Mouse (Mus musculus) liver, embryonic 13.5 days (tissue): ENCODE results near the gene AI467606. TPM values are rescaled to one million over a fixed set of nuclear protein-coding genes. Genes with fewer than 3 reads are reported as not detected.
A peak's percentile ranks its signal among the peaks of the same experiment; 100 is the strongest.
"Not testable (repeated sequence)": the region's sequence is repeated elsewhere in the genome, so short reads cannot be mapped to it uniquely, and the experiment has no call there.

Experiments
- ATAC-seq: fragments of 200-750 bp; cut with Nextera tagmentation; 2 replicates; pipeline ENCODE4 v1.8.0; 2017; ENCODE audit warnings: low read depth, mild to moderate bottlenecking, moderate number of reproducible peaks, moderate library complexity
- DNase-seq: peaks from one replicate; pipeline ENCODE4 v3.0.0; 2022
- H3K27ac ChIP-seq: fragments of 300-500 bp; sonication (generic); 2 replicates; pipeline ENCODE4 v1.5.1; 2015; ENCODE audit warnings: moderate library complexity, mild to moderate bottlenecking, inconsistent platforms
- H3K27me3 ChIP-seq: fragments of 300-500 bp; sonication (generic); 2 replicates; pipeline ENCODE4 v1.6.1; 2015; ENCODE audit warnings: mild to moderate bottlenecking, inconsistent platforms
- H3K36me3 ChIP-seq: fragments of 300-500 bp; sonication (generic); 2 replicates; pipeline ENCODE4 v1.6.1; 2015; ENCODE audit warnings: mild to moderate bottlenecking, inconsistent platforms
- H3K4me1 ChIP-seq: fragments of 300-500 bp; sonication (generic); replicated peaks from 2 replicates; pipeline ENCODE4 v1.6.1; 2015; ENCODE audit warnings: inconsistent platforms
- H3K4me2 ChIP-seq: fragments of 300-500 bp; sonication (generic); 2 replicates; pipeline ENCODE4 v1.6.1; 2015; ENCODE audit warnings: inconsistent platforms, mild to moderate bottlenecking, moderate library complexity
- H3K4me3 ChIP-seq: fragments of 300-500 bp; sonication (generic); replicated peaks from 2 replicates; pipeline ENCODE4 v1.5.1; 2015; ENCODE audit warnings: mild to moderate bottlenecking, inconsistent platforms
- H3K9ac ChIP-seq: fragments of 300-500 bp; sonication (generic); 2 replicates; pipeline ENCODE4 v1.6.1; 2015; ENCODE audit warnings: mild to moderate bottlenecking, inconsistent platforms
- H3K9me3 ChIP-seq: fragments of 300-500 bp; sonication (generic); replicated peaks from 2 replicates; pipeline ENCODE4 v1.6.1; 2016; ENCODE audit warnings: inconsistent platforms
- WGBS: fragments of 180-500 bp; shearing (Covaris S2); methylation state at CpG from one replicate; pipeline ENCODE4 v1.1.7; 2015; ENCODE audit not compliant: insufficient replicate concordance; 5-methylcytosine and 5-hydroxymethylcytosine counted together
- polyA plus RNA-seq: library from polyadenylated mRNA; unstranded; fragments of >200 nt; fragmentation: Nextera tagmentation; extraction: Ambion mirVana; gene quantifications from 2 replicates; pipeline ENCODE4 v1.2.1, GENCODE M21; 2015

AI467606 gene
- polyA plus RNA-seq, 1 experiment from 2014 or later: 7.0 TPM

DNA sequence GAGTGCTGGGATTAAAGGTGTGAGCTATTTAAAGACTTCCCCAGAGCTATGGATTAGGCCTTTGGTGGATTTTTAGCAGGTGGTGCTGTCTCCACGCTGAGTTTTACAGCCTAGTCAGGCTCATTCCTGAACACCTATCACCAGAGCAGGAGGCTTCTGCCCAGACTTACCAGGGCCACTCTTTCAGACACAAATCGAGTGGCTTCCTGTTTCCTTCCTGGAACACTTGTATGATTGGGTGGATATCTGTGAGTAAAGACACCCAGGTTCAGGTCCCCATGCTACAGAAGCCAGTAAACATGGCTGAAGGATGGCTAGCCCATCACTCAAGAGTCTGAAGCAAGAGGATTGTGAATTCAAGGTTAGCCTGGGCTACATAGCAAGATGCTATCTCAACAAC lies 8.2 kb upstream of the AI467606 start:
- no peaks in the 10 kb centered on the region for H3K27me3 ChIP-seq
- H3K27ac ChIP-seq: no peak overlapping the region
- H3K36me3 ChIP-seq: no peaks in the 10 kb centered on the region
- no peak overlapping the region for H3K9ac ChIP-seq
- peaks cover 56% of the 10 kb centered on the region for H3K4me1 ChIP-seq
- ATAC-seq (no peak), DNase-seq (no peak)
- no peaks in the 10 kb centered on the region for H3K9me3 ChIP-seq
- H3K4me2 ChIP-seq: no peak overlapping the region
- 26% methylated on average over 2 of the region's 2 CpGs for WGBS
- H3K4me3 ChIP-seq: no peak overlapping the region

DNA sequence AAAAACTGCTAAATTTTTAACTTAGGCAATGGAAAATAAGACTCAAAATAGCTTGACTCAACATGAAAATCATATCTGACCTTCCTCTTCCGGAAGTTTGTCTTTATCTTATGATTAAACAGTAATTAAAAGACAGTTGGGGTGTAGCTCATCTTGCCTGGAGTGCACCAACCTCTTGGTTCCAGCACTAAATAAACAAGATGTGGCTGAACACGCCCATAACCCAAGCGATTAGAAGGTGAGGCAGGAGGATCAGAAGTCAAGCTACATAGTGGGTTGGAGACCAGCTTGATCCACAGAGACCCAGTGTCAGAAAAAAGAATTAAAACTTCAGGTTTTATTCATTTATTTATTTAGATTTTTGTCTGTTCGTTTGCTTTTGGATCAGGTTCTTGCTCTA lies 7.5 kb upstream of the AI467606 start:
- WGBS: 40% methylated on average over 4 of the region's 4 CpGs
- Histone ChIP-seq H3K36me3 (no peaks in the 10 kb centered on the region), H3K9ac (no peak overlapping the region), H3K27me3 (no peaks in the 10 kb centered on the region), H3K9me3 (no peaks in the 10 kb centered on the region), H3K4me3 (no peak overlapping the region), H3K27ac (no peak overlapping the region), H3K4me1 (peaks cover 61% of the 10 kb centered on the region), H3K4me2 (no peak overlapping the region)
- DNase-seq (no peak), ATAC-seq (0 out of 2 replicates have a peak, but pooled peaks have one; percentile 41)

DNA sequence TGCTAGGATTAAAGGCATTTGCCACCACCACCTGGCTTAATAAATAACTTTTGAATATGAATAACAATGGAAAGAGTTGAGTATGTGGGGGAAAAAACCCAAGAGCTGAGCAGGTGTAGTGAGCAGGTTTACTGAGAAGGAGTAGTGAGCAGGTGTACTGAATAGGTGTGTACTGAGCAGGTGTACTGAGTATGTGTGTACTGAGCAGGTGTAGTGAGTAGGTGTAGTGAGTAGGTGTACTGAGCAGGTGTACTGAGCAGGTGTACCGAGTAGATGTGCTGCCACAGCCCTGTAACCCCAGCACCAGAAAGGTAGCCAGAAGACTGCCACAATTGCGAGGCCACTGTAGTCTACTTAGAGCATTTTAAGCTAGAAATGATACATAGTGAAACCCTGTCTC lies 6.4 kb upstream of the AI467606 start:
- no peak overlapping the region for H3K9ac ChIP-seq
- peaks cover 72% of the 10 kb centered on the region for H3K4me1 ChIP-seq
- H3K27ac ChIP-seq: peak overlapping the region; percentile 43; the same call in 1 of the 2 replicates
- no peaks in the 10 kb centered on the region for H3K36me3 ChIP-seq
- WGBS: 75% methylated on average over 2 of the region's 2 CpGs
- ATAC-seq: no peak
- no peak overlapping the region for H3K4me3 ChIP-seq
- no peaks in the 10 kb centered on the region for H3K9me3 ChIP-seq
- H3K27me3 ChIP-seq: no peaks in the 10 kb centered on the region
- no peak for DNase-seq
- no peak overlapping the region for H3K4me2 ChIP-seq

DNA sequence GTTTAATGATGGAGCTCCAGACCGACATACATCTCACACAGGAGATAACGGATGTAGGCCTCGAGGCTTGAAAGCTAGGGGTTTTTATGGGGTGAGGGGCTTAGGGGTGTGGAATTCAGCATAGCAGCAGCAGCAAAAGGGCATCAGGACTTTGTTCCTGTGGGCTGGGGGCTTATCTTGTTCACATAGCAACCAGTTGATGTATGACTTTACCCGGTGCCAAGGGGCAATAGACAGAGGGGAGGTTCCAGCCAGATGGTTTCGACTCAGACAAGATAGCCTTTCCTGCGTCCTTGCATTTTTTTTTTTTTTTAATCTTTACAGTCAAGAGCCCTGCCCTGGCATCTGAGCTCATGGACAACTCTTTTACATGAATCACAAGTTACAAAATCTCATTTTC lies 5.4 kb upstream of the AI467606 start:
- ATAC-seq: peak; percentile 57
- not testable (repeated sequence) for H3K36me3 ChIP-seq, H3K9me3 ChIP-seq

DNA sequence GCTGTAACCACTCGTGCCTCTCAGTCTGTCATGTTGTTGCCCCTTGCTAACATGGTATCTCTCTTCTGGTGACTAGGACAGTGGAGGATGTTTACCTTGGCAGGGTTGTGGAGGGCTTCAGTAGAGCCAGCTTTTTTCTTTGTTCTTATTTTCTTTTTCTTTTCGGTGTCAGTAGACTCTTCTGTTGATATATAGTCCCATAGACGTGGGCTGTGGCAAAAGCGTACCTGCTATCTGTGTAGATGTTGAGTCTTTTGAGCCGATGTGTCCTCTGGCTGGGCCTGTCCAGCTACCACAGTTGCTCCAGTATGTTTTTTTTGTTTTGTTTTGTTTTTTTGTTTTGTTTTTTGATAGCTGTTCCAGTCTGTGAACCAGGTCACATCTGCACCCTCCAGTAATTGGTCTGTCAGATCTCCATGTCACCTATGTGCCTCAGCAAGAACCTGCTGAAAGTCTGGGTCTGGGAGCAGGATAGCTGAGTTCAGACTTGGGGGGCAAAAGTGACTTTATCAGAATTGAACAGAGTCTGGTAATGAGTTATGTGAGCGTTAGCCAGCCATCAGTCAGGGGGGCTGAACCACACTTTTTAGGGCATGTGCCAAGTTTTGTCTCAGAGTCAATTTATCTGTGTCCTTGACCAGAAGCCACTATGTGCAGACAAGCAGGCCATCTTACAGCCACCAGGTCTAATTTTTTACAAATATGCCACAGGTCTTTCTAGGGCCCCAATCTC lies 3.7 kb upstream of the AI467606 start, which contains the start of gene Zg16:
TSS of gene Zg16 (minus strand) at position 51 of the 733 bp plus-strand sequence.
- H3K4me2 ChIP-seq, ATAC-seq, H3K36me3 ChIP-seq, DNase-seq, H3K9me3 ChIP-seq, H3K27me3 ChIP-seq, H3K9ac ChIP-seq, H3K4me3 ChIP-seq: not testable (repeated sequence)
- WGBS: 53% methylated on average over 6 of the region's 6 CpGs
- H3K27ac ChIP-seq: peak within 1 kb of the TSS; percentile 82
- H3K4me1 ChIP-seq: peaks cover 92% of the 10 kb centered on the region

More for the DNA sequence above, 5.4 kb upstream of the AI467606 start:
- not testable (repeated sequence) for H3K4me2 ChIP-seq, H3K27me3 ChIP-seq, H3K4me3 ChIP-seq
- 0 out of 2 replicates have a peak overlapping the region, but pooled peaks have one; percentile 29 for H3K9ac ChIP-seq
- DNase-seq: peak; percentile 54
- H3K4me1 ChIP-seq: peaks cover 82% of the 10 kb centered on the region
- H3K27ac ChIP-seq: peak overlapping the region; percentile 82
- 27% methylated on average over 6 of the region's 6 CpGs for WGBS

DNA sequence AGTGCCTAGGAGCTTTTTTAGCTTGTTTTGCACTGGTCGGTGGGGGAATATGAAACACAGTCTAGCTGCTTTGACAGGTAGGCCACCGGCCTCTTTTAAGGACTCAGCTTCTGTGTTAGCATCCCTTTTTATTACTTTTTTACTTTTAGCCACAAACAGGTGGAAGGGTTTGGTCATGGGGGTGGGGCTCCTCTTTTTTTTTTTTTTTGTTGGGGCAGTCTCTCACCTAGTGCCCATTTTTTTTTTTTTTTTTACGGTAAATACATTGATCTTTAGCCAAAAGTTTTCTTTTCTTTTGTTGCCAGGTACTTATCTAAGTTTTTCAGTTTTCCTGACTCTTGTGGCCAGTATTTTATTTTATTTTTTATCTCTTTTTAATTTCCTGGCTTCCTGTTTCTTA lies 3.1 kb upstream of the AI467606 start:
- Histone ChIP-seq H3K27ac (peak overlapping the region; percentile 82), H3K4me2 (no peak overlapping the region), H3K9me3 (no peaks in the 10 kb centered on the region), H3K36me3 (peaks cover 11% of the 10 kb centered on the region), H3K4me1 (peaks cover 94% of the 10 kb centered on the region), H3K27me3 (no peaks in the 10 kb centered on the region), H3K9ac (no peak overlapping the region), H3K4me3 (no peak overlapping the region)
- no peak for DNase-seq
- 42% methylated on average over 3 of the region's 3 CpGs for WGBS
- no peak for ATAC-seq

DNA sequence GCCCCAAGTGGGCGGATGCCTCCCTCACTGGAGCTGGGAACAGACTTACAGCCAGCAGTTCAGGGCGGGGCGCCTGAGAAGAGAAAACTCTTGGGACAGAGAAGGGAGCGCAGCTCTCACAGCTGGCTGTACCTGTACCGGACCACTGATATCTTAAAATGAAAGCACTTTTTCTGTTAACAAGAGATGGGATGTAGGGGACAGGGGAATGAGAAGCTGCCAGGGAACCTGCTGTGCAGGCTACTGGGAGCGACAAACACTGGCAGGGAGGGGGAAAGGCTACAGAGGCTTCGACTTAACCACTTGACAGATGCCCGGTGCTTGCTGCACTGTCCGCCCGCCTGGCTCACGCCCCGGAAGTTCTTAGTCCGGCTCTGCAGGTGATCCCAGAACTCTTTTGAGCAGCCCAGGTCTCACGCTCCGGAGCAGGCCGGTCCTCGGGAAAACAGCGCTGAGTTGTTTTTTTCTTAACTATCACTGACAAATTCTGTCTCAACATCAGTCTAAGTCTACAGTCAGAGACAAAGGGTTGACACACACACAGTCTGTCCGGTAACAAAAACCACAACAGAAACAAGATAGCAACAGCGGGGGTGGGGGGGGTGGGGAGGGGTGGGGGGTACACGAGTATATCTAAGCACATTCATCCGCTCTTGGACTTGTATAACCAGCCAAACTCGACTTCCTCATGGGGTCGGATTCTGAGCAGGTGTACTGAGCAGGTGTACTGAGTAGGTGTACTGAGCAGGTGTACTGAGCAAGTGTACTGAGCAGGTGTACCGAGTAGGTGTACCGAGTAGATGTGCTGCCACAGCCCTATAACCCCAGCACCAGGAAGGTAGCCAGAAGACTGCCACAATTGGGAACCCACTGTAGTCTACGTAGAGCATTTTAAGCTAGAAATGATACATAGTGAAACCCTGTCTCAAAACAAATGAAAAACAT lies 2.0 kb upstream of the AI467606 start:
- WGBS: 8% methylated on average over 27 of the region's 27 CpGs
- Histone ChIP-seq H3K27ac (peak overlapping the region; percentile 93), H3K9me3 (no peaks in the 10 kb centered on the region), H3K4me3 (peak overlapping the region; percentile 48), H3K27me3 (no peaks in the 10 kb centered on the region), H3K4me2 (peak overlapping the region; percentile 77), H3K4me1 (peaks cover 93% of the 10 kb centered on the region), H3K36me3 (peaks cover 14% of the 10 kb centered on the region), H3K9ac (peak overlapping the region; percentile 73)
- ATAC-seq (peak; percentile 45), DNase-seq (peak; percentile 52)

DNA sequence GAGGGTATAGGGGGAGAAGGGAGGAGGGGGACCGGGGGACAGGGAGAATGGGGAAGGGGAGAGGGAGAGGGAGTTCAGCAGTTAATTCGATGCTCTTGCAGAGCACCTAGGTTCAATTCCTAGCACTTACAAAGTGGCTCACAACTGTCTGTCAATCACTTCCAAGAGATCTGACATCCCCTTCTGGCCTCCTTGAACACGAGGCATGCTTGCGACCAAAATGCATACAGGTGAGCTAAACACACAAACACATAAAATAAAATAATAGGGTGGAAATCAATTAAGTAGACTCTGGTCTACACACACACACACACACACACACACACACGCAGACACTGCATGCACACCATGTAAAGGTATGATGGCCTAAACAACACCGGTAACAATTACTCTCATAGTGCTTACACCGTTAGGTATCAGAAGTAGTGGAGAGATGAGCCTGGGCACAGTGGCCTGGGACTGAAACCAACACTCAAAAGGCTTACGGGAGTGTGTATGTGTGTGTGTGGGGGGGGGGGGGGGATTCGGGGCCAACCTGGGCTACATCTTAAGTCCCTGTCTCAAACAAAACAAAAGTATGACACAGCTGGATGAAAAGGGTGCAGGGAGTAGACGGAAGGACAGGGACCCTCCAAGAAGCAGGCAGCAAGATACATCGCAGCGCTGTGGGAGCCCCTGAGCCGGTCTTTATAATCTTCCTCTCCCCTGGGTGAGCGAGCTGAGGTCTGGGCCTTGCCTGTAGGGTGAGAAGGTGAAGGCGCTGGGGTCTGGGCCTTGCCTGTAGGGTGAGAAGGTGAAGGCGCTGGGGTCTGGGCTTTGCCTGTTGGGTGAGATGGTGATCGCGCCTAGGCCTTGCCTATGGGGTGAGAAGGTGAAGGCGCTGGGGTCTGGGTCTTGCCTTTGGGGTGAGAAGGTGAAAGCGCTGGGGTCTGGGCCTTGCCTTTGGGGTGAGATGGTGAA lies 725 bp upstream of the AI467606 start:
- Histone ChIP-seq H3K4me2 (peak overlapping the region; percentile 75), H3K9ac (peak overlapping the region; percentile 74), H3K4me1 (peaks cover 82% of the 10 kb centered on the region), H3K27ac (peak overlapping the region; percentile 93), H3K36me3 (peaks cover 14% of the 10 kb centered on the region), H3K27me3 (no peaks in the 10 kb centered on the region), H3K4me3 (peak overlapping the region; percentile 64), H3K9me3 (no peaks in the 10 kb centered on the region)
- DNase-seq (peak; percentile 17), ATAC-seq (0 out of 2 replicates have a peak, but pooled peaks have one; percentile 2)
- WGBS: 38% methylated on average over 20 of the region's 20 CpGs

DNA sequence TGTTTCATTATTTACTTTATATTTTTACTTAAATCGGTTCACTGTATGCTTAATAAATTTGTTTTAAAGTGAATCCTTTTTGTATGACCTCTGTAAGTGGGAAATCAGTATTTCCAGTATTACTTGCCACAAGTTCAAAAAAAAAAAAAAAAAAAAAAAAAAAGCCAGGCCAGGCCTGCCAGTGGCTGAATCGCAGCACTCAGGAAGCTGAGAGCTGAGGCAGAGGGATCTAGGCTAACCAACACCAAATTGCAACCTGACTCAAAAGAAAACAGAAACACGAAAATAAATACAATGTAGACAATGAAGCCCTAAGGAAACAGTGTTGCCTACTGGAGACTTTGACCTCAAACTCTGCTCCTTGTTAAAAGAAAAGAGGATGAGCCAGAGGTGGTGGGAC lies 2.8 kb downstream of the AI467606 start:
- Histone ChIP-seq H3K27me3 (no peaks in the 10 kb centered on the region), H3K36me3 (peaks cover 14% of the 10 kb centered on the region), H3K27ac (no peak overlapping the region), H3K4me3 (no peak overlapping the region), H3K9ac (no peak overlapping the region), H3K9me3 (no peaks in the 10 kb centered on the region), H3K4me2 (no peak overlapping the region), H3K4me1 (peaks cover 61% of the 10 kb centered on the region)
- 72% methylated on average over 3 of the region's 3 CpGs for WGBS
- no peak for DNase-seq
- no peak for ATAC-seq

DNA sequence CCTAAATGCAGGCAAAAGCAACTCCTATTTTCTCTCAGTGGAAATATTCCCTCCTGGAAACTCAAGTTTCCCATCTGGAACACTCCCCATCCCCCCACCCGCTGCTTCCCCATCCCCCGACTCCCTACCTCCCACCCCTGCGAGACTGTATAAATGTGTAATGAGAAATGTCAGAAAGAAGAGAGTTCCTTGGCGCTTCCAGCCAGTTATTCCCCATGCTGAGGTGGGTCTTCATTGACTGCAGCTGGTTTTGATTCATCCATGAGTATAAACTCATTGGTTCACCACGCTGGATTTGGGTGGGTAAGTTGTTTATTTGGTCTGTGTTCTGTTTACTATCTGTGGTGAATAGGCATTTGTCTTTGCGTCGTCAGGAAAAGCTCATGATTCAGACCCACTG lies 5.3 kb downstream of the AI467606 start:
- Histone ChIP-seq H3K36me3 (peaks cover 14% of the 10 kb centered on the region), H3K4me3 (no peak overlapping the region), H3K9me3 (no peaks in the 10 kb centered on the region), H3K4me2 (no peak overlapping the region), H3K27me3 (no peaks in the 10 kb centered on the region), H3K27ac (no peak overlapping the region), H3K4me1 (peaks cover 38% of the 10 kb centered on the region), H3K9ac (no peak overlapping the region)
- no peak for DNase-seq
- ATAC-seq: no peak
- WGBS: 71% methylated on average over 7 of the region's 7 CpGs
